In genomic region chr2:135781391-135781790, GRCm38 (mm10) we compare ENCODE assay signal across 18 mouse cellular contexts.
"Had no signal": no experiment of that assay in that cellular context is flagged by ENCODE, and none has a peak within 500 bp of the region (broad histone marks: within the 10 kb centered on the region; RNA-seq: fewer than 3 reads in every experiment).

No protein-coding gene starts in this region.

- ATAC-seq: liver, embryonic 12.5 days; midbrain, embryonic 16.5 days had no signal

- H3K27ac ChIP-seq: kidney, embryonic 15.5 days; limb, embryonic 15.5 days; liver, embryonic 12.5 days; neural tube, embryonic 13.5 days had no signal

- DNase-seq: kidney, adult 18-20 months; kidney, postnatal 25 days; layer of hippocampus, adult 9-11 months; layer of hippocampus, postnatal 36 days; lung, embryonic 14.5 days; lung, postnatal 10 days; lung, postnatal 4 days; retina, postnatal 1 day; right cerebral cortex, postnatal 4 days; spleen, adult 18-20 months; thymus, adult 2 months; thymus, postnatal 25 days had no signal

- H3K9ac ChIP-seq: kidney, embryonic 15.5 days; limb, embryonic 15.5 days; liver, embryonic 12.5 days; lung, embryonic 14.5 days; neural tube, embryonic 13.5 days had no signal

- H3K9me3 ChIP-seq: kidney, embryonic 15.5 days; limb, embryonic 15.5 days; liver, embryonic 12.5 days; neural tube, embryonic 13.5 days had no signal

- H3K4me1 ChIP-seq: kidney, embryonic 15.5 days; limb, embryonic 15.5 days; liver, embryonic 12.5 days; neural tube, embryonic 13.5 days had no signal

- H3K27me3 ChIP-seq: kidney, embryonic 15.5 days; limb, embryonic 15.5 days; liver, embryonic 12.5 days; neural tube, embryonic 13.5 days had no signal

- H3K36me3 ChIP-seq: kidney, embryonic 15.5 days; limb, embryonic 15.5 days; liver, embryonic 12.5 days; neural tube, embryonic 13.5 days had no signal

- H3K4me2 ChIP-seq: kidney, embryonic 15.5 days; limb, embryonic 15.5 days; liver, embryonic 12.5 days; lung, embryonic 14.5 days; midbrain, embryonic 11.5 days; neural tube, embryonic 13.5 days had no signal

- H3K4me3 ChIP-seq: kidney, embryonic 15.5 days; limb, embryonic 15.5 days; liver, embryonic 12.5 days; neural tube, embryonic 13.5 days had no signal
